Mouse (Mus musculus) kidney, postnatal 25 days (tissue): ENCODE measurements around the gene Trim40.

Experiments used
- DNase-seq, 2 experiments: peaks; one replicate each; pipeline ENCODE4 v3.0.0; 2021; ENCODE audit warnings: mixed read lengths in 2 of 2

Trim40 gene

DNA sequence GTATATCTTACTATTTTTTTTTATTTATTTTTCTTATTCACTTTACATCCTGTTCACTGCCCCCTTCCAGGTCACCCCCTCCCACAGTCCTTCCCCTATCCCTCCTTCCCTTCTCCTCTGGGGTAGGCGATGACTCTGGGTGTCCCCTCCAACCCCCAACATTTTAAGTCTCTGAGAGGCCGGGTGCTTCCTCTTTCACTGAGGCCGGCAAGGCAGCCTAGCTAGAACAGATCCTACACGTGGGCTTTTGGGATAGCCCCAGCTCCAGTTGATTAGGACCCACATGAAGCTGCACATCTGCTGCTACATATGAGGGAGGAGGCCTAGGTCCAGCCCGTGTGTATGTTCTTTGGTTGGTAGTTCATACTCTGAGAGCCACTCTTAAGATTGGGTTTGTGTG is 50.9 kb downstream of the Trim40 start:
- no peak for DNase-seq

GRCm38 (mm10) chr17:36836874-36837647 is 52.9 kb downstream of the Trim40 start, which contains the start of gene Trim26:
TSS of gene Trim26 (plus strand) at chr17:36837134.
- DNase-seq: peak; percentile 98

- no peak for DNase-seq
Measured at GRCm38 (mm10) chr17:36836427-36836812, 53.5 kb downstream of the Trim40 start.

- DNase-seq: peak; percentile 81 to 85
Measured at GRCm38 (mm10) chr17:36835591-36836426, 54.1 kb downstream of the Trim40 start.

DNA sequence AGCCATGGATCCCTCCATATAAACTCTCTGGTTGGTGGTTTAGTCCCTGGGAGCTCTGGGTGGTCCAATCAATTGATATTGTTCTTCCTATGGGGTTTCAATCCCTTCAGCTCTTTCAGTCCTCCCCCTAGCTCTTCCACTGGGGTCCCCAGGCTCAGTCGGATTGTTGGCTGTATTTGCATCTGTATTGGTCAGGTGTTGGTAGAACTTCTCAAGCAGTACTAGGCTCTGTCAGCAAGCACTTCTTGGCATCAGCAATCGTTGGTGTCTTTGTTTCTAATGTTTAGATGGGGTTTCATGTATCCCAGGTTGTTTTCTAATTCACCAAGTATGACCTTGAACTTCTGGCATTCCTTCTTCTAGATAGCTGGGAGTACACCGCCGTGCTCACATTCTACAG is 57.2 kb downstream of the Trim40 start:
- DNase-seq: no peak
